Mouse (Mus musculus) 3134 (cell line): ENCODE data around the gene Kif4.
A peak's percentile ranks its signal among the peaks of the same experiment; 100 is the strongest.

Source experiments
- DNase-seq: peaks from one replicate; pipeline ENCODE4 v3.0.0-alpha.2; 2011; ENCODE audit warnings: low spot score; ENCODE audit not compliant: insufficient read length; ENCODE audit errors: extremely low read depth

Kif4 gene

GRCm38 (mm10) chrX:100625546-100625801, at the start of gene Kif4:
TSS of gene Kif4 (plus strand) at chrX:100625737.
- no peak for DNase-seq

- no peak for DNase-seq
Measured at GRCm38 (mm10) chrX:100594791-100595190, 30.7 kb upstream of the Kif4 start, which contains the start of gene P2ry4. TSS of gene P2ry4 (minus strand) at chrX:100594869.

GRCm38 (mm10) chrX:100597439-100597838, 28.1 kb upstream of the Kif4 start:
- peak; percentile 2 for DNase-seq

GRCm38 (mm10) chrX:100599755-100600154, 25.8 kb upstream of the Kif4 start:
- DNase-seq = no peak

DNA sequence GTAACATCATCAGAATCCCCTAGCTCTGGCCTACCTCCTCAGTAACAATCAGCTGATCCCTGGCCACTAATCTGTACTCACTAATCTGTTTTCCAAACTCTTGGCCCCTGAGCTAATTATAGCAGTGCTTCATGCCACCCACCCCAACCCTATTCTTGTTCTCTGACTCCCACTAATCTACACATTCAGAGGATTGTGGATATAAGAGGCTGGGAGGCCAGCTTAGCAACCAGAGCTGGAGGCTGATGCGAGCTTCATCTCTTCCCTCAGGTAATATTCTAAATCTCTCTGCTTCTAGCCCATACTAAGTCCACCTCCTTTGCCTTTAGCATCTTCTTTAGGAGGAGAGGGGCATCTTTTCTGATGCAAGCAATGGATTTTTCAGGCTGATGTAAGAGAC, 20.2 kb upstream of the Kif4 start, which contains the start of gene Arr3:
Gene Arr3 (plus strand): TSS at position 184 of the 400 bp plus-strand sequence.
- no peak for DNase-seq

GRCm38 (mm10) chrX:100618488-100618887, 7.0 kb upstream of the Kif4 start:
- DNase-seq = no peak

DNA sequence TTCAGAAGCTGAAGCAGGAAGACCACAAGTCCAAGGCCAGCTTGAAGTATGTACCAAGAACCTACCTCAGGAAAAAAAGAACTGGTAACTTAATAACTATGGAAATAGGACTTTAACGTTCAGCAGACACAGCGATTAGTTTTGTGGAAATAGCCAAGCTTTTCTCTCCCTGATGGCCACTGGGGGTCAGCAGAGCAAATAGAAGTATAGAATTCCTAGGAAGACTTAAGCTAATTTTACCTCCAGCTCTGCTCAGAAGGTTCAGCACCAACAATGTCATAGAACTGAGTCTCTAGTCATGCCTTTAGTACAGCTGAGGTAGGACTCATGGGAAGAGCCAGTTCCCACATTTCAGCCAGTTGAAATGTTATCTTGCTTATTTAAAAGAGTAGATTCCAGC, 4.2 kb upstream of the Kif4 start:
- no peak for DNase-seq

- DNase-seq = no peak
Measured at GRCm38 (mm10) chrX:100624242-100624641, 1.3 kb upstream of the Kif4 start.

DNA sequence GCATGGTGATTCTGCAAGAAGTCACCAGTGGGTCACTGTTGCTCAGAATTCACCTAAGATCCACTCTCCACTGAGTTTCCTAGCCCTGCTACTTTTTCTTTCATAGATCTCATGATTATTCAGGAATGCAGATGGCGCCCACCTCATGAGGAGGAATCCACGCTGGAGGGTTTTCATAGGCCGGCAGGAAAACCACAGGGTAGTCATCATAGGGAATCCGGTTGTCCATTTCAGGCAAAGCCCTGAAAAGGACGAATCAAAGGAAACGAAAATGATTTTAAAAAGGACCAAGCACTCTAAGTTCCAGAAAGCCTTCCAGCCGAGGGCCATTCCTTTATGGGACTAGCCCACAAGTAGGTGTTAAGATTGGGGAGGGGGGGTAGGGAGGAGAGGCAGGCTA, 391 bp upstream of the Kif4 start:
- peak; percentile 34 for DNase-seq

DNA sequence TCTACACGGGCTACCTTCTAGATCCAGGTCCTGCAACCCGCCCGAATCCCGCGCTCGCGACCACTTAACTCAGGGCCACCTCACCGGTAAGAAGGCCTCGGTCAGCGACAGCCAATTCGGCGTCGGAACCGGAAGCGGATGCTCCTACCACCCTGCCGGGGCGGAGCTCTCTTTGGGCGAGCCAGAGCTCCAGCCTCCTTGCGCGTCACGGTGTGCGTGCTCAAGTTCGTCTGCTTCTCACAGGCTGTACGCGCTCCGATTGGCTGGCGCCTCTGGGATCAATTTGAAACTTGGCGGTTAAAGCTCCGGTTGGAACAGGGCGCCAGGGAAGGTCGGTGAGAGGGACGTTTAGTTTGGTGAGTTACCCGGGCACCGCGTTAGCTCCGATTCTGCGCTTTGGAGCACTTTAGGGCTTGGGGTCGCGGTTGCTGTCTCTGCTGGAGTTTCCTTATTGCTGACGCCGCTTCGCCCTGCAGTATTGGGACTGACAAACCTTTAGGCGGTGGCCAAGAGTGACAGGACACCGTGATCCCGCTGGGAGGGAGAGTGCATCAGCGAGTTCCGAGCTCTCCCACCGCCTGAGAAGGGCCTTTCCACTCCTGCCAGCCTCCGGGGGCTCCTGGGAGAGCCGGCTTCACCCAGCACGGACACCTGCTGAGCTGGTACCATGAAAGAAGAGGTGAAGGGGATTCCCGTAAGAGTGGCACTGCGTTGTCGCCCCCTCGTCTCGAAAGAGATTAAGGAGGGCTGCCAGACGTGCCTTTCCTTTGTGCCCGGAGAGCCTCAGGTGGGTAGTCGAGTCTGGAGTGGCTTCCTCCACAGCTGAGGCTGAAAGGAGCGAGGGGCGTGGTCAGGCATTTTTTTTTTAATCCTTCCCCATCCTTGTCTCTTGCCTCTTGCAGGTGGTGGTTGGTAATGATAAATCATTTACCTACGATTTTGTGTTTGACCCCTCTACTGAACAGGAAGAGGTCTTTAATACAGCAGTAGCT, 561 bp downstream of the Kif4 start, which contains the start of gene Pdzd11:
Gene Pdzd11 (minus strand): TSS at position 767 of the 992 bp plus-strand sequence.
- peak; percentile 97 for DNase-seq

GRCm38 (mm10) chrX:100629076-100629475, 3.5 kb downstream of the Kif4 start:
- no peak for DNase-seq

- DNase-seq = no peak
Measured at GRCm38 (mm10) chrX:100638477-100638876, 12.9 kb downstream of the Kif4 start.

- DNase-seq = no peak
Measured at GRCm38 (mm10) chrX:100652848-100653247, 27.3 kb downstream of the Kif4 start.

GRCm38 (mm10) chrX:100664825-100665224, 39.3 kb downstream of the Kif4 start:
- no peak for DNase-seq

DNA sequence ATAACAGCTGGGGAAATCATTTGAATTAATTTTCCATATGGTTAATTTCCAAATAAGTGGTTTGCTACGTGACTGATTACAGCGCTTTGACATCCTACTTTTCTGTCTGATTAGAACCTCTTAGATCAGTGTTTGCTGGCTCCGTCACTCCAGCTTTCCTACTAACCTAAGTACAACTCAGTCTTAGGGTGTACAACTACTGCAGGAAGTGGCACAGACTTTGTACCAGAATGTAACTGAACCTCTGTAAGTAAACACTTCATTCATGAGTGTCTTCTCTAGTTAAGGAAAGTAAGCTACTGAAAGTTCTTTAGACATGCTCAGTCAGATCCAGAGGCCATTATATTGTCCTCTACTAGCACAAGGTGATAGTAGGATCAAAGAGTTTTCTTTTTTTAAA, 52.7 kb downstream of the Kif4 start:
- DNase-seq = no peak

- DNase-seq = no peak
Measured at GRCm38 (mm10) chrX:100686527-100686926, 61.0 kb downstream of the Kif4 start.

GRCm38 (mm10) chrX:100687360-100688032, 62.0 kb downstream of the Kif4 start:
- DNase-seq = peak; percentile 7

DNA sequence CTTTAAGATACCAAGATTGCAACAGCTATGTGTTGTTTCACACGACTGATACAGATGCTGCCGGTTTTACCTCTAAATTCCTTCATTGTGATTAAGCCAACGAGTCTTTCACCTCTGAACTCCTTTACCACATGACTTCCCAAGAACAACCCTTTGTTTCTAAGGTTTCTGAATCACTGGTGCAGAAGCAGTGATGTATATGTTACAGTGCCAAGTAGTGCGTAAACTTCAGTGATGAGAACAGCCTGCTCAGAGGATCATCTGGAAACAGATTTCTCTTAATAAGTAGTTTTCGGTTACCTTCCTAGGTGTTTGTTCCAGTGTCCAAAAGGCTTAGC, 62.5 kb downstream of the Kif4 start:
- no peak for DNase-seq

DNA sequence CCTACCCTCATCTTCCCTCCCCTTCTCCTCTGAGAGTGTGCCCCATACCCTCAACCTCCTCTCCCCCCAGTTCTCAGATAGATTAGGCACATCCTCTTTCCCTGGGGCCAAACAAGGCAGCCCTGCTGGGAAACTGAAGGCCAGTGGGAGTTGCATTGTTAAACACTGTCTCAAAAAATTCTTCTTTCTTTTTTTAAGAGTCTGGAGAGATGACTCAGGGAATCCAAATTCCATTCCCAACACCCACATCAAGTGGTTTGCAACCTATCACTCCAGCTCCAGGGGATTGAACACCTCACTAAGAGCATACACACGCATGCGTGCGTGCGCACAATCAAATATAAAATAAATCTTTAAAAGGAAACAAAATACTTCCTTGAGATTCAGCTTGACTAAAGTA, 71.2 kb downstream of the Kif4 start:
- DNase-seq = no peak

- DNase-seq = no peak
Measured at GRCm38 (mm10) chrX:100708032-100708431, 82.5 kb downstream of the Kif4 start.

DNA sequence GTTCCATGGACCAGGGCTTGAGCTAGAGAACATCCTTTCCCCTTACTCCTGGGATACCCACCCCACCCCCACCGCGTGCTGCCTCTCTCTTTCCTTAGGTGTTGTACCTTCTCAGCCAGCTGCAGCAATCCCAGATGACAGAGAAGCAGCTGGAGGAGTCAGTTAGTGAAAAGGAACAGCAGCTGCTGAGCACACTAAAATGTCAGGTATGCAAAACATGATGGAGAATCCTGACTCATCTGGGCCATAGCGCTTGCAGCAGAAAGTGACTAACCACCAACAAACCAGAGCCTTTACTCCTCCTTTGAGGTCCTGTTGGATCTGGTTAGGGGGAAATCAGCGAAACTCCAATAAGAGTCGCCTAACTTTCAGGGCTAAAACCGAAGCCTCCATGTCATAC, 90.6 kb downstream of the Kif4 start:
- no peak for DNase-seq

DNA sequence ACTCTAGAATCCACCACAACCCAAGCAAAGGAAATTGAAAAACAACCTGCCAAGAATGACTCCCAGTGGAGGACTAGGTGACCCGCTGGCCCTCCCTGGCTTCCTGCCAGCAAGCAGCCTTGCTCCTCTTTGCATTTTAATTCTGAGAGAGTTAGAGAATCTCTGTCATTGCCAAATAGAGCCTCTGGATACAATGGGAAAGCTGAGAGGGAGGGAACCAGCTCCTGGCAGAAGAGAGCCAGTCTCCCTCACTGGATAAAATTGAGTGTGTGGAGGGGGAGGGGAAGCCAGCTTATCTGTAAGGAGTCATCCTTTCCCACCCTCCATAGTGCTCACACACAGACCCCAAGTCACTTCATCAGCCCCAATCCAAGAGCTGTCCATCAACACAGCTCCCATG, 103.4 kb downstream of the Kif4 start:
- no peak for DNase-seq
